Comparison of ENCODE assay signal across 9 mouse cellular contexts in genomic region chr11:109419961-109420566, GRCm38 (mm10). TPM values are rescaled to one million over a fixed set of nuclear protein-coding genes. Genes with fewer than 3 reads are reported as not detected.
A peak's percentile ranks its signal among the peaks of the same experiment; 100 is the strongest.
DNase-seq lines count a peak whose midpoint lies in the region; ATAC-seq and TF ChIP-seq lines count a peak whose summit lies in the region.
"Had no signal": no experiment of that assay in that cellular context is flagged by ENCODE, and none has a peak within 500 bp of the region (broad histone marks: within the 10 kb centered on the region; RNA-seq: fewer than 3 reads in every experiment).

No protein-coding gene starts in this region.

- peak overlapping the region; percentile 17; the same call in 1 of the 2 replicates for H3K4me2 ChIP-seq in intestine, embryonic 15.5 days (replicated peaks)
- H3K4me2 ChIP-seq in intestine, embryonic 16.5 days (ENCODE audit: low read depth, low read length) = no peak overlapping the region

- no peaks in the 10 kb centered on the region for H3K9me3 ChIP-seq in intestine, embryonic 15.5 days
- H3K9me3 ChIP-seq in intestine, embryonic 16.5 days (ENCODE audit: control insufficient read depth, low read length) = no peaks in the 10 kb centered on the region

- H3K4me3 ChIP-seq in intestine, embryonic 15.5 days (replicated peaks) = no peak overlapping the region
- H3K4me3 ChIP-seq in intestine, embryonic 16.5 days (ENCODE audit: low read length) = no peak overlapping the region
- H3K4me3 ChIP-seq in lung, adult 2 months (replicated peaks; ENCODE audit: extremely low read depth, low read depth, low read length) = peak overlapping the region; percentile 37

- TF ChIP-seq CTCF in lung, adult 2 months (IDR thresholded peaks at IDR 0.05; ENCODE audit: insufficient read depth, low read length) = 0 out of 2 replicates have a peak, but pooled peaks have one; percentile 6

- no peaks in the 10 kb centered on the region for H3K36me3 ChIP-seq in intestine, embryonic 15.5 days
- no peaks in the 10 kb centered on the region for H3K36me3 ChIP-seq in intestine, embryonic 16.5 days (ENCODE audit: control insufficient read depth, insufficient read depth, low read length)
- H3K36me3 ChIP-seq in splenic B cell, adult 2 months (ENCODE audit: control insufficient read depth, insufficient read depth, low read length, poor library complexity, severe bottlenecking) = no peaks in the 10 kb centered on the region

- no peak for ATAC-seq in intestine, embryonic 15.5 days
- ATAC-seq in intestine, embryonic 16.5 days = no peak; the same call in 1 of the 2 replicates

- 54% methylated on average over 16 of the region's 16 CpGs for WGBS in intestine, embryonic 15.5 days
- WGBS in intestine, embryonic 16.5 days = 54% methylated on average over 16 of the region's 16 CpGs
- 34% methylated on average over 16 of the region's 16 CpGs for WGBS in lung, adult 2 months

- 0 out of 2 replicates have a peak, but pooled peaks cover 3% of the 10 kb centered on the region for H3K4me1 ChIP-seq in intestine, embryonic 15.5 days (replicated peaks)
- H3K4me1 ChIP-seq in intestine, embryonic 16.5 days (ENCODE audit: control insufficient read depth, insufficient read depth, low read length) = no peaks in the 10 kb centered on the region
- peaks cover 10% of the 10 kb centered on the region; the same call in 1 of the 2 replicates for H3K4me1 ChIP-seq in lung, adult 2 months (ENCODE audit: control insufficient read depth, insufficient read depth, low read length)

- TF ChIP-seq POLR2A in lung, adult 2 months (IDR thresholded peaks at IDR 0.05; ENCODE audit: borderline replicate concordance, extremely low read depth, low read depth, low read length) = no peak

- no peak overlapping the region for H3K9ac ChIP-seq in intestine, embryonic 15.5 days
- no peak overlapping the region for H3K9ac ChIP-seq in intestine, embryonic 16.5 days (ENCODE audit: low read depth, low read length)

- H3K27me3 ChIP-seq in intestine, embryonic 15.5 days (replicated peaks) = no peaks in the 10 kb centered on the region
- no peaks in the 10 kb centered on the region for H3K27me3 ChIP-seq in intestine, embryonic 16.5 days (replicated peaks; ENCODE audit: control insufficient read depth, insufficient read depth, low read length)
- H3K27me3 ChIP-seq in splenic B cell, adult 2 months (ENCODE audit: control insufficient read depth, insufficient read depth, low read length, poor library complexity, severe bottlenecking) = no peaks in the 10 kb centered on the region

- DNase-seq in NIH3T3 (ENCODE audit: low read depth) = peak; percentile 11
- peak; percentile 25 for DNase-seq in lung, adult 2 months
- DNase-seq in splenic B cell, adult 2 months (ENCODE audit: low read depth, low spot score) = peak; percentile 97
- no peak for DNase-seq in gastrocnemius, postnatal 10 days
- no peak for DNase-seq in frontal cortex, postnatal 36 days (ENCODE audit: low spot score in 2 of 2)
- no peak for DNase-seq in adrenal gland, postnatal 10 days

- no peak overlapping the region for H3K27ac ChIP-seq in intestine, embryonic 15.5 days
- no peak overlapping the region for H3K27ac ChIP-seq in intestine, embryonic 16.5 days (ENCODE audit: low read length)

RNA-seq across cellular contexts. Expression of gene Amz2, which starts 5.7 kb away (rescaled TPM):
- 38.4 and 38.9 TPM in 2 replicates for polyA plus RNA-seq in intestine, embryonic 15.5 days (2015; fragmentation: Nextera tagmentation; extraction: Ambion mirVana)
- 35.9 and 39.1 TPM in 2 replicates for polyA plus RNA-seq in intestine, embryonic 16.5 days (2015; fragmentation: Nextera tagmentation; extraction: Ambion mirVana)
- polyA plus RNA-seq in lung, adult 2 months (2012; rRNA removed) = 22.2 and 40.9 TPM in 2 replicates
- total RNA-seq in gastrocnemius, postnatal 10 days (2021) = 10 to 100 TPM; 48.8 to 49.5 TPM
- 10 to 100 TPM; 38.1 to 48.5 TPM for total RNA-seq in adrenal gland, postnatal 10 days (2021)

RNA-seq across cellular contexts. Expression of gene 9930022D16Rik, which starts 6.3 kb away (rescaled TPM):
- not detected in 2 replicates for polyA plus RNA-seq in intestine, embryonic 15.5 days (2015; fragmentation: Nextera tagmentation; extraction: Ambion mirVana)
- polyA plus RNA-seq in intestine, embryonic 16.5 days (2015; fragmentation: Nextera tagmentation; extraction: Ambion mirVana) = not detected in 2 replicates
- polyA plus RNA-seq in lung, adult 2 months (2012; rRNA removed) = not detected in 2 replicates
- not detected for total RNA-seq in gastrocnemius, postnatal 10 days (2021)
- not detected for total RNA-seq in adrenal gland, postnatal 10 days (2021)
- total RNA-seq: left cerebral cortex, postnatal 10 days had no signal

RNA-seq across cellular contexts. Expression of gene Arsg, which starts 53.1 kb away (rescaled TPM):
- 3.3 and 3.6 TPM in 2 replicates for polyA plus RNA-seq in intestine, embryonic 15.5 days (2015; fragmentation: Nextera tagmentation; extraction: Ambion mirVana)
- 3.1 and 4.6 TPM in 2 replicates for polyA plus RNA-seq in intestine, embryonic 16.5 days (2015; fragmentation: Nextera tagmentation; extraction: Ambion mirVana)
- polyA plus RNA-seq in lung, adult 2 months (2012; rRNA removed) = 3.8 and 4.4 TPM in 2 replicates
- total RNA-seq in gastrocnemius, postnatal 10 days (2021) = 10 to 100 TPM in 1 of 2 experiments, 1 to 10 TPM in 1; 9.3 to 12.3 TPM
- total RNA-seq in adrenal gland, postnatal 10 days (2021) = 10 to 100 TPM; 10.6 to 14.2 TPM

RNA-seq across cellular contexts. Expression of gene Slc16a6, which starts 53.3 kb away (rescaled TPM):
- 15.4 and 16.6 TPM in 2 replicates for polyA plus RNA-seq in intestine, embryonic 15.5 days (2015; fragmentation: Nextera tagmentation; extraction: Ambion mirVana)
- polyA plus RNA-seq in intestine, embryonic 16.5 days (2015; fragmentation: Nextera tagmentation; extraction: Ambion mirVana) = 26.6 and 33.9 TPM in 2 replicates
- polyA plus RNA-seq in lung, adult 2 months (2012; rRNA removed) = 0.89 and 1.6 TPM in 2 replicates
- total RNA-seq in gastrocnemius, postnatal 10 days (2021) = 10 to 100 TPM; 18.6 to 20.8 TPM
- 1 to 10 TPM; 2.7 to 3.9 TPM for total RNA-seq in adrenal gland, postnatal 10 days (2021)

RNA-seq across cellular contexts. Expression of gene Gna13, which starts 57.4 kb away (rescaled TPM):
- 32.2 and 32.7 TPM in 2 replicates for polyA plus RNA-seq in intestine, embryonic 15.5 days (2015; fragmentation: Nextera tagmentation; extraction: Ambion mirVana)
- polyA plus RNA-seq in intestine, embryonic 16.5 days (2015; fragmentation: Nextera tagmentation; extraction: Ambion mirVana) = 36.1 and 39.6 TPM in 2 replicates
- 39.3 and 42.6 TPM in 2 replicates for polyA plus RNA-seq in lung, adult 2 months (2012; rRNA removed)
- 10 to 100 TPM; 39.3 to 42.5 TPM for total RNA-seq in gastrocnemius, postnatal 10 days (2021)
- total RNA-seq in adrenal gland, postnatal 10 days (2021) = 10 to 100 TPM; 68.2 to 70.3 TPM

Comparison
In these comparisons a context has a peak if more than half of its experiments do, and no peak if none do; other contexts are left out.
1. DNase-seq: peak in NIH3T3 (single experiment), lung, adult 2 months (single experiment) and splenic B cell, adult 2 months (single experiment); none in gastrocnemius, postnatal 10 days (single experiment), frontal cortex, postnatal 36 days (0 of 2) and adrenal gland, postnatal 10 days (single experiment).